Mouse (Mus musculus) heart, postnatal 0 days (tissue): Measurements from ENCODE around the gene Vapa.

Experiments
- CTCF ChIP-seq: IDR thresholded peaks from 2 replicates; pipeline ENCODE4 v1.5.1; 2016; ENCODE audit warnings: antibody characterized with exemption, control low read depth, low read depth
- EP300 ChIP-seq: IDR thresholded peaks from 2 replicates; pipeline ENCODE4 v1.6.1; 2016; ENCODE audit warnings: antibody characterized with exemption, low read depth

- no peak for TF ChIP-seq CTCF
- no peak for TF ChIP-seq EP300
Measured at GRCm38 (mm10) chr17:65656731-65657130, 43.4 kb upstream of the Vapa start.
